Mouse (Mus musculus): ENCODE data around the gene Tmem210.

DNA sequence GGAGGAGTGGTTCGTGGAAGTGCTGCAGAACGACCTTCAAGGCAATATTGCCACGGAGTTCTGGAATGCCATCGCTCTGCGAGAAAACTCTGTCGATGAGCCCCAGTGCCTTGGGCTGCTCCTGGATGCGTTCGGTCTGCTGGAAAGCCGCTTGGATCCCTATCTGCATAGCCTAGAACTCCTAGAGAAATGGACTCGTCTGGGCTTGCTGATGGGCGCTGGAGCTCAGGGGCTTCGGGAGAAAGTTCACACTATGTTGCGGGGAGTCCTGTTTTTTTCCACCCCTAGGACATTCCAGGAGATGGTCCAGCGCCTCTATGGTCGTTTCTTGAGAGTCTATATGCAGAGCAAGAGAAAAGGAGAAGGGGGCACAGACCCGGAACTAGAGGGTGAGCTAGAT, 14.9 kb upstream of the Tmem210 start:
- TF ChIP-seq POLR2A (IDR thresholded peaks at IDR 0.05; ENCODE audit: extremely low read depth, insufficient read depth, low read length) = no peak
- TF ChIP-seq CTCF (IDR thresholded peaks at IDR 0.05; ENCODE audit: low read depth, low read length) = no peak

All from liver, adult 2 months (tissue).